Mouse (Mus musculus) mouse embryonic stem cell (cell line): ENCODE results near the gene Gfer.
"Not testable (repeated sequence)": the region's sequence is repeated elsewhere in the genome, so short reads cannot be mapped to it uniquely, and the experiment has no call there.

Source experiments
- in situ Hi-C, 2 experiments: fragments of 300-500 bp; cut with MboI; formaldehyde crosslinking; loops; 1 replicate in 1 of 2; 3 replicates in 1 of 2; pipeline ENCODE4 v1.14.3; 2019 to 2020; ENCODE audit warnings: low sequenced_read_pairs in 2 of 2, low pct_unique_long_range_greater_than_20kb in 1 of 2, mixed read lengths in 1 of 2; ENCODE audit not compliant: unreplicated experiment in 1 of 2

The Gfer gene

GRCm38 (mm10) chr17:24695326-24696010 lies 488 bp downstream of the Gfer start:
- in situ Hi-C loops = no loop called here

DNA sequence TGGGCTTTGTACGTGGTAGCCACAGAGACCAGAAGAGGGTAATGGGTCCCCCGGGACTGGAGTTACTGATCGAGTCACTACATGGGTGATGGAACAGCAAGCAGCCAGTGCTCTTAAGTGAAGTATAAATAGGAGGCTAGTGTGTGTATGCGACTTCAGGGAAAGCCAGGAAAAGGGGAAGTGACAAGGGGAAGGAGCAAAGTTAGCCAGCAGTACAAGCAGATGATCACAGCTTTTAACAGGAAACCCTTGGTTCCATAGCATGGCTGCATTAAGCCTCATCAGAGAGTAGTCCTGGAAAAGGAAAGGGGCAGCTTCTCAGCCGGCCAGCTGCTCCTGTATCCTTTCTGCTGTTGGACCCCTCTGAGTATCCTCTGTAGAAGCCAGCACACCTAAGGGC lies 3.6 kb downstream of the Gfer start:
- in situ Hi-C loops = no loop called here

DNA sequence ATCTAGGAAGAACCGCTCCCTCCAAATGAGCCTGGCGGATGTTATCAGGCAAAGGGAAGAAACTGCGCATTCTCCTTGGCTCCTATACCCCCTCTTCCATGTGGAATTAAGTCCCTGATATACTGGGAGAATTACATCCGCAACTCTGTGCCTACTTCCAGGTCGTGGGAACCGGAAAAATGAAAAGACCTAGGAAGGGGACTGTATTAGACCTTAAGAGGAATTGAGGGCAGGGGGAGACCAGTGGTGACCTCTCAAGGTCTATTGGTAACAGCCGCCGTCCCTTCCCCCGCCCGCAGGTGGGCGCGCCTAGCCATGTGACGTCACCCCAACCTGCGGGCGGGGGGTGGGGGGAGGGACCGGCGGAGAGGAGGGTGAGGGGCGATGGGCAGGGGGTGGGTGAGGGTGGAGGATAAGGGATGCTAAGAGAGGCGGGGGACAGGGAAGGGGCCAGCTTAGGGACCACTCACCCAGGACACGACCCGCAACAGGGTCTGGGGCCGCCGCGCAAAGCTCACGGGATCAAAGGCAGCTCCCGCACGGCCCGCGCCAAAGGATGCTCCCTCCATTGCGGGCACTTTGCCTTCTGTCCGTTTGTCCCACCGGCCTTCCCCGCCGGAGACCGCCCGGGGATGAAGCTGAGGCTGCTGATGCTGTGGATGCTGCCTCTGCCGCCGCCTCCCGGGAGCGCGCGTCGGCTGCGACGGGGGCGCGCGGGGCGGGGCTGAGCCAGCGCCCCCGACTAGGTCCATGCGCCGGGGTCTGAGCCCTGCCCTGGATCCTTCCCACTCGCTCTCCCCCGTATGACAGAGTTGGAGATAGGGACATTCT lies 6.5 kb downstream of the Gfer start, which contains the start of gene Syngr3:
Gene Syngr3 (minus strand): TSS at position 705 of the 831 bp plus-strand sequence.
- in situ Hi-C loops = no loop called here

DNA sequence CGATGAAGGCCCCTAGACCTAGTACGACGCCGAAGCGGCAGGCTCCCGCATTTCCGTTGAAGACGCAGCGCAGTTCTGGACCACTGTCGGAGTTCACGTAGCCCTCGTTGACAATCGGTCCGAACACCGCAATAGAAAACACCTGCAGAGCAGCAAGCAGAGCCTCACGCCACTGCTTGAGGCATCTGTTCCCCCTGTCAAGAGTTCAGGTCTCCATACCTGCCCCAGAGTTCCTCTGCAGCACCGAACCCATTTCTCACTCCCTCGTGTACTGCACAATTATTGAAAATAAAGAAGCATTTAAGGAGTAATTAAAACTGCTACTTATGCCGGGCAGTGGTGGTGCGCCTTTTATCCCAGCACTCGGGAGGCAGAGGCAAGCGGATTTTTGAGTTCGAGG lies 8.4 kb downstream of the Gfer start:
- in situ Hi-C loops = no loop called here

GRCm38 (mm10) chr17:24687146-24687595 lies 8.8 kb downstream of the Gfer start:
- in situ Hi-C loops = no loop called here

DNA sequence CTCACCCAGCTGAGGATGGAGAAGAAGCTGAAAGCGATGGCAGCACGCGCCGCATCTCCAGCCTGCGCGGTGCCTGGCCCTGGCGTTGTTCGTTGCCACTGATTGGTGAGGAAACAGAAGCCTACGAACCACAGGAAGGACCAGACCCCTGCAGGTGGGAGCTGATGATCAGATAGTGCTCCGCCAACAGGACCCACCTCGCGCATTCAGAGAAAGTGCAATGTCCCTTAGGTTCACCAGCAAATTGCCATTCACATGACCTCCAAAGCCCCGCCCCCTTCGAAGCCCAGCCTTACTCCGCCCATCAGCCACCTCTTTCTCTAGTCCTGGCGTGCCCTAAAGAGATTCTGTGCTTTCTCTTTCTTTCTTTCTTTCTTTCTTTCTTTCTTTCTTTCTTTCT lies 9.4 kb downstream of the Gfer start:
- in situ Hi-C loops = no loop called here

DNA sequence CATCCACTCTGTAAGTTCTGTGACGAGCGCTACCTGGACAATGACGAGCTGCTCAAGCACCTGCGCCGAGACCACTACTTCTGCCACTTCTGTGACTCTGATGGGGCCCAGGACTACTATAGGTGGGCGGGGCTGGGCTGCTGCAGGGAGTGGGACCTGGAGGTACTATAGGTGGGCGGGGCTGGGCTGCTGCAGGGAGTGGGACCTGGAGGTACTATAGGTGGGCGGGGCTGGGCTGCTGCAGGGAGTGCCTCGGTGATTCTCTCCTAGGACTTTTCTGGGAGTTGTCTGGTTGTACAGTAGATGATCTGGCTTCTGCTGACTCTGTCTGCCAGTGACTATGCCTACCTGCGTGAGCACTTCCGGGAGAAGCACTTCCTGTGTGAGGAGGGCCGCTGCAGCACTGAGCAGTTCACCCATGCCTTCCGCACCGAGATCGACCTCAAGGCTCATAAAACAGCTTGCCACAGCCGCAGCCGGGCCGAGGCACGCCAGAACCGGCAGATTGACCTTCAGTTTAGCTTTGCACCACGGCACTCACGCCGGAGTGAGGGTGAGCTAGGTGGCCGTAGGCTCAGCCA lies 18.4 kb downstream of the Gfer start:
- in situ Hi-C loops = no loop called here

DNA sequence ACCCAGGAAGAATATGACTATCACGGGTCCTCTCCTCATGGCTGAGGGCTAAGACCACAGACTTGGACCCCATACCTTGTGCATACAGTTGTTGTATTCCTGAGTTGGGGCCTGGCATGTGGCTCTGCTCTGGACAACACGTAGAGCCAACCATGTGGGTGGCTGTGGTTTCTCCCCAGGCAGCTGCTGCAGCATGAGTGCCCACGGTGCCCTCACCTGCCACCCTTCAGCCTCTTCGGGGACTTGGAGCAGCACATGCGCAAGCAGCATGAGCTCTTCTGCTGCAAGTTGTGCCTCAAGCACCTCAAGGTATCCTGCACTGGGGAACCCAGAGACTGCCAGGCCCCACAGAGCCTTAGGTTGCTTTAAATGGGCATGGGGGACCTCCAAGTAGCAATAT lies 19.1 kb downstream of the Gfer start:
- in situ Hi-C loops = no loop called here

DNA sequence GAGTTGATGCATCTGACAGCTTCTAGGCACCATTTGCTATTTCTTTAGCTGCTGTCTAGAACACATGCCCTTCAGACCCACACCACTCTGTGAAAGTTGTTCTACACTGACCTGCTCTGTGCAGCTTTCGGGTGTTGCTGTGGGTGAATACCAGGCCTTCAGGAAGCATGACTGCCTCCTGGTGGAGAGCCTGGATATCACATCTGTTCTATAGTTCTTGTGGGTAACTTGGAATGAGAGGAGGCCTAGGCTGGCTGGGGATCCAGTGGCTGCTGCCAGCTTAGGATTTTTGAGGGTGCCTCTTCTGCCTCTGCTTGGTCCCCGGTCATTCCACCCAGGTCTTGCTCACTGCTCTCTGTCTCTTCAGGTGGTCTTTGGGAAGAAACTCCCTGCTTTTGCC lies 19.8 kb downstream of the Gfer start:
- in situ Hi-C loops = no loop called here

GRCm38 (mm10) chr17:24674277-24674676 lies 21.7 kb downstream of the Gfer start:
- in situ Hi-C loops = no loop called here

GRCm38 (mm10) chr17:24672141-24672540 lies 23.8 kb downstream of the Gfer start:
- in situ Hi-C loops = no loop called here

GRCm38 (mm10) chr17:24671346-24671745 lies 24.6 kb downstream of the Gfer start:
- in situ Hi-C loops = no loop called here

DNA sequence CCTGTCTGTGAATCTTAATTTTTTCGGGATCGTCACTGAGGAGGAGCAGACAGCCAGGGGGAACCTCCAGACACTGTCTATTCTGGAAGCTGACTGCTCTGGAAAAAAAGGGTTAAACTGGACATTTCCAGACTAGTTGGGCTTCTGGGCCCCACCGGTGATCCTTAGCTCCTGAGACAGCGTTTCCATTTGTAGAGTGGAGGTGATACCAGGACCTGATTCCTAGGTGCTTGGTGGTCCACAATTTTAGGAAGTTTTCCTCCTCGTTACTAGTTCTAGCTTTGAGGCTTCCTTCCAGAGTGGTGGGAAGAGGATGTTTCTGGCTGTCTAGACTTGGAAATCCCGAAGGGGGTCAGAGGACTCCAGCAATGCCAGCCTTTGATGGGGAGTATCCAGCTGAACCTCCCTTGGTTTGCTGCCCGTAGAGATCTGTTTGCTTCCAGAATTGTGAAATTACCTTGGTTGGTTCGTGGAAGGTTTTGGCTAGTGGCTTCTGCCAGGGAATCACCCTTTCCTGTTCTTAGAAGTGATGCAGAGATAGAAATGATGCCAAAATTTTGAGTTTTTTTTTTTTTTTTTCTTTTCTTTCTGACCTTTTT lies 25.6 kb downstream of the Gfer start:
- in situ Hi-C loops = no loop called here

GRCm38 (mm10) chr17:24669545-24670245 lies 26.3 kb downstream of the Gfer start, which contains the start of gene Zfp598:
Zfp598 (plus strand) TSS chr17:24669687.
- in situ Hi-C loops = no loop called here

- in situ Hi-C loops = not testable (repeated sequence)
Measured at GRCm38 (mm10) chr17:24669214-24669544, 26.8 kb downstream of the Gfer start.

- in situ Hi-C loops = no loop called here
Measured at GRCm38 (mm10) chr17:24667416-24667815, 28.5 kb downstream of the Gfer start.

DNA sequence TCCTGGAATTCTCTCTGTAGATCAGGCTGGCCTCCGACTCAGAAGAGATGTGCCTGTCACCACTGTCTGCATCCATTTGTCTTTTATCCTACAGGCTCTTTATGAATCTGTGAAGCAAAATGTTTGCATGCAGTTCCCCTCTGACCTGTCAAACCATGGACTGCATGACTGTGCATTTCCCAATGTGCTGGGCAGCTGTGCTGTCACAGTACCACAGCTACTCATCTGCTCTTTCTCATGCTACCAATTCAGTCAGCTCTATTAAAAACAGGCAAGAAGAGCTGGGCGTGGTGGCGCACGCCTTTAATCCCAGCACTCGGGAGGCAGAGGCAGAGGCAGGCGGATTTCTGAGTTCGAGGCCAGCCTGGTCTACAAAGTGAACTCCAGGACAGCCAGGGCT lies 28.9 kb downstream of the Gfer start:
- in situ Hi-C loops = not testable (repeated sequence)

DNA sequence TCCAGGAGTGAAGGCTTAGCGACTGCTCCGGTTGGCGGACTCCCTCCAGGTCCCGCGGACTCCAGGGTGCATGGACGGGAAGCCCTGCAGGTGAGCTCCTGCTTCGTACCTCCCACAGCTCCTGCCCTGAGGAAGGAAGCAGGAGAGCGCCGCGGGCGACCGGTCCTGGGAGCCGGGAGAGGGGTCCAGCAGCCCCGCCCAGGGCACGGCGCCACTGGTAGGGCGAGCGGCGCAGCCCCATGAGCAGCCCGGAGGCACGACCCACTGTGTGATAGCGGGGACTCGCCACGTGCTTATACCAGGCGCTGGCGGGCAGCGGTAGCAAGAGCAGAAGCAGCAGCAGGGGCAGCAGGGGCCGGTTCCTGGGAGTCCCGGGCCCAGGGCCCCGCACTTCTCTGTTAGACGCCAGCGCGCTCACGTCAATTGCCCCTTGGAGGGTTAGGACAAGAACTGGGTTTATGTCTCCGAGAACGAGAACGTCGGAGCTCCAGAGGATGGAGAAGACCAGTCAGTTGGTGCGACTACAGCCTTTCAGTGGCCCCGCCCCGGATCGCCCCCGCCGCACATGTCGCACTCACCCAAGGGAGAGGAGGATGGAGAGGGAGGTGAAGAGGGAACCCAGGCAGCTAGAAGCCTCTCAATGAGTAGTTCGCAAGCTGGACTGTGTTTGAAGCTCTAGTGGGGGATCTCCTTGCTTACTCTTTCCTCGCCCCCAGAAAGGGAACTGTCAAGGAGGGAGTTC lies 37.8 kb downstream of the Gfer start, which contains the start of gene Npw:
Gene Npw (minus strand): TSS at position 441 of the 742 bp plus-strand sequence.
- in situ Hi-C loops = no loop called here
